Comparison of ENCODE assay signal across 9 mouse cellular contexts in the genomic region with DNA sequence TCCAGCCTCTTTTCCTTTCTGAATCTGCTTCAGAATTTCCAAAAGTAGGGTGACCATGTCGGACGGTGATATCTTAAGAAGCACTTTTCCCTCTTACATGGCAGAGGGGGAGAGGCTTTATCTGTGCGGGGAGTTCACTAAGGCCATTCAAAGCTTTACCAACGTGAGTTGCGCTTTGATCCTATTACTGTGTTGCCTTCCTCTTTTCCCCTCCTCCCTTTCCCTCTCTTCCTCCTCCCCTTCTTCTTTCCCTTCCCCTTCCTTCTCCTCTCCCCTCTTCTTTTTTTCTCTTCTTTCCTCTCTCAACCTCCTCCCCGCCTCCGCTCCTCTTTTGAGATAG. TPM values are rescaled to one million over a fixed set of nuclear protein-coding genes. Genes with fewer than 3 reads are reported as not detected.
DNase-seq lines count a peak whose midpoint lies in the region; ATAC-seq and TF ChIP-seq lines count a peak whose summit lies in the region.
"Had no signal": no experiment of that assay in that cellular context is flagged by ENCODE, and none has a peak within 500 bp of the region (broad histone marks: within the 10 kb centered on the region; RNA-seq: fewer than 3 reads in every experiment).

No protein-coding gene starts in this region.

- H3K27me3 ChIP-seq in kidney, postnatal 0 days (ENCODE audit: insufficient read depth, low read length), result no peaks in the 10 kb centered on the region
- H3K27me3 ChIP-seq in embryonic facial prominence, embryonic 10.5 days (replicated peaks; ENCODE audit: low read depth, poor library complexity, severe bottlenecking), result no peaks in the 10 kb centered on the region
- no peaks in the 10 kb centered on the region for H3K27me3 ChIP-seq in intestine, embryonic 14.5 days (replicated peaks; ENCODE audit: control insufficient read depth, insufficient read depth, low read length)
- H3K27me3 ChIP-seq in midbrain, embryonic 16.5 days (ENCODE audit: control insufficient read depth, insufficient read depth, low read depth, low read length), result no peaks in the 10 kb centered on the region; the same call in 1 of the 2 replicates

- no peak for DNase-seq in kidney, postnatal 0 days (ENCODE audit: low spot score)
- no peak for DNase-seq in kidney, postnatal 36 days
- no peak for DNase-seq in embryonic facial prominence, embryonic 10.5 days (ENCODE audit: low spot score)
- no peak for DNase-seq in intestine, embryonic 14.5 days (ENCODE audit: low spot score)
- DNase-seq in embryo, embryonic 10 days (ENCODE audit: low spot score), result no peak
- no peak for DNase-seq in embryo, embryonic 9.5 days (ENCODE audit: extremely low spot score)
- DNase-seq in right cerebral cortex, adult 2 months (ENCODE audit: low spot score in 2 of 2), result no peak

- no peak for TF ChIP-seq CTCF in kidney, postnatal 0 days (IDR thresholded peaks at IDR 0.05; ENCODE audit: low read depth)

- H3K4me2 ChIP-seq in kidney, postnatal 0 days (ENCODE audit: low read length), result peak overlapping the region; percentile 63
- peak overlapping the region; percentile 64 for H3K4me2 ChIP-seq in intestine, embryonic 14.5 days (ENCODE audit: low read length)
- peak overlapping the region; percentile 65 for H3K4me2 ChIP-seq in midbrain, embryonic 16.5 days (ENCODE audit: low read length)

- no peaks in the 10 kb centered on the region for H3K36me3 ChIP-seq in kidney, postnatal 0 days (ENCODE audit: insufficient read depth, low read length)
- no peaks in the 10 kb centered on the region for H3K36me3 ChIP-seq in embryonic facial prominence, embryonic 10.5 days (replicated peaks)
- no peaks in the 10 kb centered on the region for H3K36me3 ChIP-seq in intestine, embryonic 14.5 days (ENCODE audit: control insufficient read depth, insufficient read depth, low read length)
- no peaks in the 10 kb centered on the region for H3K36me3 ChIP-seq in midbrain, embryonic 16.5 days (ENCODE audit: control insufficient read depth, insufficient read depth, low read length)

- 27% methylated on average over 7 of the region's 7 CpGs for WGBS in kidney, postnatal 0 days
- WGBS in embryonic facial prominence, embryonic 10.5 days, result 25% methylated on average over 7 of the region's 7 CpGs
- 25% methylated on average over 7 of the region's 7 CpGs for WGBS in intestine, embryonic 14.5 days
- WGBS in midbrain, embryonic 16.5 days, result 23% methylated on average over 7 of the region's 7 CpGs

- peak overlapping the region; percentile 35; the same call in 1 of the 2 replicates for H3K9ac ChIP-seq in kidney, postnatal 0 days (ENCODE audit: low read depth, low read length)
- H3K9ac ChIP-seq in intestine, embryonic 14.5 days (ENCODE audit: low read length), result peak overlapping the region; percentile 63
- peak overlapping the region; percentile 54 for H3K9ac ChIP-seq in midbrain, embryonic 16.5 days (ENCODE audit: low read depth, low read length)

- H3K9me3 ChIP-seq in kidney, postnatal 0 days (replicated peaks; ENCODE audit: low read length), result no peaks in the 10 kb centered on the region
- H3K9me3 ChIP-seq in embryonic facial prominence, embryonic 10.5 days, result no peaks in the 10 kb centered on the region
- H3K9me3 ChIP-seq in intestine, embryonic 14.5 days (ENCODE audit: control insufficient read depth, low read length), result no peaks in the 10 kb centered on the region
- H3K9me3 ChIP-seq in midbrain, embryonic 16.5 days (replicated peaks; ENCODE audit: control insufficient read depth, low read length, poor library complexity, severe bottlenecking), result no peaks in the 10 kb centered on the region

- no peaks in the 10 kb centered on the region for H3K4me1 ChIP-seq in kidney, postnatal 0 days (replicated peaks; ENCODE audit: insufficient read depth, low read length)
- H3K4me1 ChIP-seq in embryonic facial prominence, embryonic 10.5 days, result peaks cover 20% of the 10 kb centered on the region
- H3K4me1 ChIP-seq in intestine, embryonic 14.5 days (replicated peaks; ENCODE audit: control insufficient read depth, insufficient read depth, low read length), result 0 out of 2 replicates have a peak, but pooled peaks cover 5% of the 10 kb centered on the region
- H3K4me1 ChIP-seq in midbrain, embryonic 16.5 days (ENCODE audit: control insufficient read depth, insufficient read depth, low read length), result peaks cover 13% of the 10 kb centered on the region

- ATAC-seq in kidney, postnatal 0 days (replicated peaks; ENCODE audit: low FRiP score, low read depth), result peak; percentile 30; the same call in 1 of the 2 replicates
- ATAC-seq in intestine, embryonic 14.5 days (replicated peaks; ENCODE audit: low FRiP score, low TSS enrichment, low read depth), result peak; percentile 14; the same call in 1 of the 2 replicates
- ATAC-seq in midbrain, embryonic 16.5 days, result peak; percentile 51; the same call in 1 of the 2 replicates

- peak overlapping the region; percentile 38 for H3K4me3 ChIP-seq in kidney, postnatal 0 days (replicated peaks; ENCODE audit: low read depth, low read length)
- peak overlapping the region; percentile 58 for H3K4me3 ChIP-seq in embryonic facial prominence, embryonic 10.5 days
- H3K4me3 ChIP-seq in intestine, embryonic 14.5 days (ENCODE audit: low read depth, low read length), result peak overlapping the region; percentile 42
- peak overlapping the region; percentile 48 for H3K4me3 ChIP-seq in midbrain, embryonic 16.5 days (ENCODE audit: low read depth, low read length)

- no peak overlapping the region for H3K27ac ChIP-seq in kidney, postnatal 0 days
- peak overlapping the region; percentile 86 for H3K27ac ChIP-seq in embryonic facial prominence, embryonic 10.5 days (replicated peaks)
- 0 out of 2 replicates have a peak overlapping the region, but pooled peaks have one; percentile 38 for H3K27ac ChIP-seq in intestine, embryonic 14.5 days (ENCODE audit: low read depth)
- H3K27ac ChIP-seq in midbrain, embryonic 16.5 days (ENCODE audit: low read length), result peak overlapping the region; percentile 51

RNA-seq across cellular contexts. Expression of gene Ttc25, which starts 0.3 kb away (rescaled TPM):
- polyA plus RNA-seq in kidney, postnatal 0 days (2015; fragmentation: Nextera tagmentation; extraction: Ambion mirVana), result 0.72 and 0.96 TPM in 2 replicates
- 1.4 and 1.7 TPM in 2 replicates for polyA plus RNA-seq in embryonic facial prominence, embryonic 10.5 days (2016; fragmentation: Nextera tagmentation; extraction: Ambion mirVana)
- polyA plus RNA-seq in intestine, embryonic 14.5 days (2014; fragmentation: Nextera tagmentation; extraction: Ambion mirVana), result 0.46 and 0.69 TPM in 2 replicates
- polyA plus RNA-seq in midbrain, embryonic 16.5 days (2015; fragmentation: Nextera tagmentation; extraction: Ambion mirVana), result 2.9 and 3.5 TPM in 2 replicates
- polyA plus RNA-seq: large intestine, adult 2 months had no signal

RNA-seq across cellular contexts. Expression of gene Acly, which starts 17.9 kb away (rescaled TPM):
- polyA plus RNA-seq in kidney, postnatal 0 days (2015; fragmentation: Nextera tagmentation; extraction: Ambion mirVana), result 86.4 and 98.4 TPM in 2 replicates
- polyA plus RNA-seq in embryonic facial prominence, embryonic 10.5 days (2016; fragmentation: Nextera tagmentation; extraction: Ambion mirVana), result 291 and 321 TPM in 2 replicates
- polyA plus RNA-seq in intestine, embryonic 14.5 days (2014; fragmentation: Nextera tagmentation; extraction: Ambion mirVana), result 164 and 177 TPM in 2 replicates
- polyA plus RNA-seq in midbrain, embryonic 16.5 days (2015; fragmentation: Nextera tagmentation; extraction: Ambion mirVana), result 218 and 229 TPM in 2 replicates

RNA-seq across cellular contexts. Expression of gene Cnp, which starts 29.0 kb away (rescaled TPM):
- 23.7 and 24.2 TPM in 2 replicates for polyA plus RNA-seq in kidney, postnatal 0 days (2015; fragmentation: Nextera tagmentation; extraction: Ambion mirVana)
- polyA plus RNA-seq in embryonic facial prominence, embryonic 10.5 days (2016; fragmentation: Nextera tagmentation; extraction: Ambion mirVana), result 21.3 and 25.1 TPM in 2 replicates
- 34.7 and 39.2 TPM in 2 replicates for polyA plus RNA-seq in intestine, embryonic 14.5 days (2014; fragmentation: Nextera tagmentation; extraction: Ambion mirVana)
- polyA plus RNA-seq in midbrain, embryonic 16.5 days (2015; fragmentation: Nextera tagmentation; extraction: Ambion mirVana), result 46.5 and 57.8 TPM in 2 replicates
